Mouse (Mus musculus): Measurements from ENCODE around the gene Glrp1.

Gene Glrp1

GRCm38 (mm10) chr1:88492415-88492814 is 17.5 kb downstream of the Glrp1 start:
- no peak for DNase-seq (ENCODE audit: low spot score)

GRCm38 (mm10) chr1:88491617-88492378 is 18.1 kb downstream of the Glrp1 start:
- DNase-seq (ENCODE audit: low spot score), result no peak

GRCm38 (mm10) chr1:88490164-88490563 is 19.7 kb downstream of the Glrp1 start:
- DNase-seq (ENCODE audit: low spot score), result no peak

GRCm38 (mm10) chr1:88488957-88489356 is 20.9 kb downstream of the Glrp1 start:
- no peak for DNase-seq (ENCODE audit: low spot score)

GRCm38 (mm10) chr1:88486336-88486735 is 23.5 kb downstream of the Glrp1 start:
- no peak for DNase-seq (ENCODE audit: low spot score)

- no peak for DNase-seq (ENCODE audit: low spot score)
These were observed 25.8 kb downstream of the Glrp1 start for GRCm38 (mm10) chr1:88484059-88484458.

GRCm38 (mm10) chr1:88482142-88483099 is 27.4 kb downstream of the Glrp1 start:
- DNase-seq (ENCODE audit: low spot score), result peak; percentile 43

GRCm38 (mm10) chr1:88480594-88480993 is 29.3 kb downstream of the Glrp1 start:
- DNase-seq (ENCODE audit: low spot score), result no peak

GRCm38 (mm10) chr1:88478205-88478604 is 31.7 kb downstream of the Glrp1 start:
- no peak for DNase-seq (ENCODE audit: low spot score)

GRCm38 (mm10) chr1:88476554-88477085 is 33.2 kb downstream of the Glrp1 start:
- DNase-seq (ENCODE audit: low spot score), result peak; percentile 34

- DNase-seq (ENCODE audit: low spot score), result peak; percentile 47
These were observed 34.3 kb downstream of the Glrp1 start for GRCm38 (mm10) chr1:88475502-88475953.

- DNase-seq (ENCODE audit: low spot score), result peak; percentile 57
These were observed 35.3 kb downstream of the Glrp1 start for GRCm38 (mm10) chr1:88474598-88474997.

GRCm38 (mm10) chr1:88473899-88474298 is 36.0 kb downstream of the Glrp1 start:
- DNase-seq (ENCODE audit: low spot score), result no peak

GRCm38 (mm10) chr1:88472258-88472657 is 37.6 kb downstream of the Glrp1 start:
- no peak for DNase-seq (ENCODE audit: low spot score)

- no peak for DNase-seq (ENCODE audit: low spot score)
These were observed 40.1 kb downstream of the Glrp1 start for GRCm38 (mm10) chr1:88469746-88470145.

- no peak for DNase-seq (ENCODE audit: low spot score)
These were observed 41.5 kb downstream of the Glrp1 start for GRCm38 (mm10) chr1:88468335-88468734.

- DNase-seq (ENCODE audit: low spot score), result no peak
These were observed 42.0 kb downstream of the Glrp1 start for GRCm38 (mm10) chr1:88467866-88468265.

GRCm38 (mm10) chr1:88466325-88467064 is 43.4 kb downstream of the Glrp1 start:
- DNase-seq (ENCODE audit: low spot score), result no peak

GRCm38 (mm10) chr1:88465722-88466121 is 44.1 kb downstream of the Glrp1 start:
- DNase-seq (ENCODE audit: low spot score), result no peak

GRCm38 (mm10) chr1:88464109-88464905 is 45.6 kb downstream of the Glrp1 start:
- no peak for DNase-seq (ENCODE audit: low spot score)

GRCm38 (mm10) chr1:88463241-88463640 is 46.6 kb downstream of the Glrp1 start:
- peak; percentile 72 for DNase-seq (ENCODE audit: low spot score)
